Mouse (Mus musculus): Measurements from ENCODE around the gene Disp1.

DNA sequence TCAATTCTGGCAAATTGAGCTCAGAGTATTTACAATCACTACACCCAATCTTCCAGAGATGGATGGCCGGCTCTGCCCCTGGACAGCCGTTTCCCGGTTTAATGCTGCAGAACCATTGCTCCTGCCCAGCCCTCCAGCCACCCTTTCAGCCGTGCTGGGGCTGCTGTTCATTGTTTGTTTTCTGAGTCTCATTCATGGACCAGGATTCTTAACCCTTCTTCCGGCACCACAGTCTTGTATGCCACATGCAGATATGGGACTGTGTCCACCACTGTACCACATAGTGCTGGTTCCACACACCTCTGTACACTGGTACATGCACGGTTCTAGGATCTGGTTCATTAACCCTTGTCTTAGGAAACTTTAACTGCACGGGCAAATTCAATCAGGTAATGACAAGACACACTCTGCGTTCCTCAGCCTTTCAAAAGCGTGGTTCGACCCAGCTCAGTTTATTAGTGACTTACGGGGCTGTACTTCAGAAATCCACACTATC lies 12.4 kb upstream of the Disp1 start:
- TF ChIP-seq CTCF (IDR thresholded peaks at IDR 0.05; ENCODE audit: control insufficient read depth, insufficient read depth, insufficient read length) (no peak), MYOG (IDR thresholded peaks at IDR 0.05; ENCODE audit: control insufficient read depth, extremely low read depth, insufficient read length) (no peak), MAX (IDR thresholded peaks at IDR 0.05) (no peak), MYOD1 (IDR thresholded peaks at IDR 0.05; ENCODE audit: control insufficient read depth, insufficient read length, low read depth) (no peak), USF1 (IDR thresholded peaks at IDR 0.05; ENCODE audit: low read depth) (no peak), FOSL1 (IDR thresholded peaks at IDR 0.05; ENCODE audit: insufficient read depth, low read length, poor library complexity, severe bottlenecking) (no peak)

All from C2C12 (cell line).